Mouse (Mus musculus): ENCODE data around the gene Rbm44. TPM values are rescaled to one million over a fixed set of nuclear protein-coding genes. Genes with fewer than 3 reads are reported as not detected.

Rbm44 gene
- total and polyA plus RNA-seq, 2 experiments from 2014 or later = 0.04 to 0.97 TPM

DNA sequence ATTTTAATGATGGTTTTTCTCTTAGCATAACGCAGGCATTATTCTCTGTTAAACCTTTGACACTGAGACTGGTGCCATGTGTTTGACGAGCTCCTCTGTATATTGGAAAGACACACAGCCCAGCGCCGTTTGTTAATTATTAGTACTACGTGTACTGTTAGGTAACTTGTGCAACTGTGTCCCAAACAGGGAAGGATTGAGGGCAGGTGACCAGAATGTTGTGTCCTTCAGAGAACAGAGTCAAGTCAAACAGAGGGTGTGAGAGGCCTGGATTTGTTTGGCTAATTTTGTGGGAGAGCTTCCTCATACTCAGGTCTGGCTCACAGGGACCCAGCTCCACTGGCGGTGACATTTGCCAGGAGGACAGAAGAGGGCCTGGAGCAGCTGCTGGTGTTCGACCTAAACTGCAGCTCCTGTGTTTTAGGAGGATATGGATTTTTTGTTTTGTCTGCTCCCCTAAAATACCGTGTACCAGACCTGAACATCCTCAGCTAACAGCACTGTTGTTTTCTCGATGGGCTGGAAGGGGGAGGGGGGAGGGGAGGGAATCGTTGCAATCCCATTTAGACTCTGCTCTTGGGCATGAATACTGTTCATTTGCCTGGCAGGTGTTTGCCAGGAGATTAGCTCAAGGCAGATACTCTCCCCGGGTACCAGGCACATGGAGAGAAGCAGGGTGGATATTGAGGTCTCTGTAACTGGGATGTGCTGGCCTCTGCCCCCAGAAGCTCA lies 43.0 kb upstream of the Rbm44 start:
- DNase-seq (ENCODE audit: low spot score) = no peak
- peaks cover 68% of the 10 kb centered on the region for H3K36me3 ChIP-seq (replicated peaks; ENCODE audit: control insufficient read depth, insufficient read depth, low read length)
- 0 out of 2 replicates have a peak overlapping the region, but pooled peaks have one; percentile 8 for H3K27ac ChIP-seq (ENCODE audit: low read depth)
- 63% methylated on average over 11 of the region's 11 CpGs for WGBS
- H3K27me3 ChIP-seq (ENCODE audit: control insufficient read depth, insufficient read depth, low read length) = no peaks in the 10 kb centered on the region
- no peaks in the 10 kb centered on the region for H3K9me3 ChIP-seq (replicated peaks; ENCODE audit: control insufficient read depth, low read length)
- H3K4me1 ChIP-seq (ENCODE audit: control insufficient read depth, insufficient read depth) = peaks cover 10% of the 10 kb centered on the region
- no peak overlapping the region for H3K9ac ChIP-seq (replicated peaks; ENCODE audit: low read depth, low read length)
- no peak for TF ChIP-seq EP300 (IDR thresholded peaks at IDR 0.05; ENCODE audit: low read depth)
- TF ChIP-seq CTCF (IDR thresholded peaks at IDR 0.05; ENCODE audit: low read depth) = no peak
- no peak for ATAC-seq (ENCODE audit: insufficient read depth, low read depth)
- H3K4me2 ChIP-seq (ENCODE audit: low read depth, low read length) = no peak overlapping the region
- no peak overlapping the region for H3K4me3 ChIP-seq (ENCODE audit: low read depth, low read length)

DNA sequence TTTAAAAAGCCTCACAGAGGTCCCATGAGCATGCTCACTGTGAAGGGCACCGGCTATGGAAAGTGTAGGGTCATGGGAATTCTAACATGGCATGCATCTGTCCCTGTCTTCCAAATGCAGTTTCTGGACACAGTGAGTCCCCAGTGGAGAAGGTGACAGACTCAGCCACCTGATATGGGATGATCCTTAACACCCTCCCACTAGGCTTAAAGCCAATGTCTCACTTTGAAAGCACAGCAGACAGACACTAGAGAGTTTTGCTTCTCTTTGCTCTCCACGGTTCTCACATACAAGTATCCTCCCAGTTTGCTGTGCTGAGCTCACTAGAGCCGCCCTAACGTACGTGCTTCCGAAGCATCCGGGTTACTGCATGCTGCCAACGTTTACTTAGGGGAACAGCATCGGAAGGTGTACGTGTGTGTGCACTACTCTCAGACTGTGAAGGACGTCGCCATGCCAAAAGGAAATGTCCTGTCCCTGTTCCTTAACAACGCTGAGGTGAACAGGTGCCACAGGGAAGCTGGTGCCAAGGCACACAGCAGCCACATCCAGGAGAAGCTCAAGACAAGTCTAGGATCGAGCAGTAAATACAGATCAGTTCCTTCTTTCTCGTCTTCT lies 41.4 kb upstream of the Rbm44 start:
- Histone ChIP-seq H3K4me1 (ENCODE audit: control insufficient read depth, insufficient read depth) (peaks cover 5% of the 10 kb centered on the region), H3K9me3 (replicated peaks; ENCODE audit: control insufficient read depth, low read length) (no peaks in the 10 kb centered on the region), H3K27me3 (ENCODE audit: control insufficient read depth, insufficient read depth, low read length) (no peaks in the 10 kb centered on the region), H3K9ac (replicated peaks; ENCODE audit: low read depth, low read length) (no peak overlapping the region), H3K36me3 (replicated peaks; ENCODE audit: control insufficient read depth, insufficient read depth, low read length) (peaks cover 73% of the 10 kb centered on the region), H3K27ac (ENCODE audit: low read depth) (peak overlapping the region; percentile 50), H3K4me3 (ENCODE audit: low read depth, low read length) (no peak overlapping the region), H3K4me2 (ENCODE audit: low read depth, low read length) (no peak overlapping the region)
- TF ChIP-seq EP300 (IDR thresholded peaks at IDR 0.05; ENCODE audit: low read depth) = no peak
- no peak for TF ChIP-seq CTCF (IDR thresholded peaks at IDR 0.05; ENCODE audit: low read depth)
- DNase-seq (ENCODE audit: low spot score) = no peak
- WGBS = 75% methylated on average over 15 of the region's 15 CpGs
- ATAC-seq (ENCODE audit: insufficient read depth, low read depth) = no peak

DNA sequence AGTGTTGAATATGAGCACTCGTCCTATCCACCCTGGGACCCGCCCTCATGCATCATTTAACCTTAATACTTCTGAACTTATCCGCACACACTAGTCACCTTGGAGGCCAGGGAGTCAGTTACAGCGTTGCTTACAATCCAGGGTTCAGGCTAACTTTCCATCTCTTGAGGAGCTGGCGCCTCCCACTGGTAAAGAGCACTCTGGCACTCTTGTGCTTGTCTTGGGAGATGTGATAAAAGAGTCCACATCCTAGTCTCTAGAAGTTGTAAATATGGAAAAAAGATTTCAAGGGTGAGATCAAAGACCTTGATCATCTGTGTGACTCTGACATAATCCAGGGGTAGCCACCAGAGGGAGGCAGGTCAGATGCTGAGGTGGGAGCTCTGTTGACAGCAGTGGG lies 37.3 kb upstream of the Rbm44 start:
- H3K4me1 ChIP-seq (ENCODE audit: control insufficient read depth, insufficient read depth) = peaks cover 12% of the 10 kb centered on the region
- TF ChIP-seq EP300 (IDR thresholded peaks at IDR 0.05; ENCODE audit: low read depth) (no peak), CTCF (IDR thresholded peaks at IDR 0.05; ENCODE audit: low read depth) (peak; percentile 41)
- H3K4me3 ChIP-seq (ENCODE audit: low read depth, low read length) = no peak overlapping the region
- WGBS = 57% methylated on average over 5 of the region's 5 CpGs
- ATAC-seq (ENCODE audit: insufficient read depth, low read depth) (no peak), DNase-seq (ENCODE audit: low spot score) (no peak)
- H3K9ac ChIP-seq (replicated peaks; ENCODE audit: low read depth, low read length) = no peak overlapping the region
- H3K27ac ChIP-seq (ENCODE audit: low read depth) = peak overlapping the region; percentile 5; the same call in 1 of the 2 replicates
- H3K9me3 ChIP-seq (replicated peaks; ENCODE audit: control insufficient read depth, low read length) = no peaks in the 10 kb centered on the region
- peaks cover 93% of the 10 kb centered on the region for H3K36me3 ChIP-seq (replicated peaks; ENCODE audit: control insufficient read depth, insufficient read depth, low read length)
- no peaks in the 10 kb centered on the region for H3K27me3 ChIP-seq (ENCODE audit: control insufficient read depth, insufficient read depth, low read length)
- H3K4me2 ChIP-seq (ENCODE audit: low read depth, low read length) = no peak overlapping the region

DNA sequence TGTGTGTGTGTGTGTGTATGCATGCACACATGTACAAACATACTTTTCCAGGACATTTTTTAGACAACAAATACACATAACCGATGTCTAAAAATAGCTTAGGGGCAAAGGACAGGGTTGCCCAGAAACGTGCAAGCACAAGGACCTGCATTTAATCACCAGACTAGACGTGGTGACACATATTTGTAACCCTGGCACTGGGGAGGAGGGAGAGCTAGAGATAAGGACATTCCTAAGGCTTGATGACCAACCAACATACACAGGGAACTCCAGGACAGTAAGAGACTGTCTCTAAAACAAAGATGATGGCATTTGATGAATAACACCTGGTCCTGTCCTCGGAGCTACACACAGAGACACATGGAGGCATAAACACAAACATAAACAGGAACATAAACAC lies 35.6 kb upstream of the Rbm44 start:
- TF ChIP-seq EP300 (IDR thresholded peaks at IDR 0.05; ENCODE audit: low read depth) (peak; percentile 92), CTCF (IDR thresholded peaks at IDR 0.05; ENCODE audit: low read depth) (no peak)
- 13% methylated on average over 4 of the region's 4 CpGs for WGBS
- no peak overlapping the region for H3K4me3 ChIP-seq (ENCODE audit: low read depth, low read length)
- H3K9me3 ChIP-seq (replicated peaks; ENCODE audit: control insufficient read depth, low read length) = no peaks in the 10 kb centered on the region
- H3K27me3 ChIP-seq (ENCODE audit: control insufficient read depth, insufficient read depth, low read length) = no peaks in the 10 kb centered on the region
- peaks cover 12% of the 10 kb centered on the region for H3K4me1 ChIP-seq (ENCODE audit: control insufficient read depth, insufficient read depth)
- DNase-seq (ENCODE audit: low spot score) (peak; percentile 85), ATAC-seq (ENCODE audit: insufficient read depth, low read depth) (peak; percentile 93)
- peaks cover 93% of the 10 kb centered on the region for H3K36me3 ChIP-seq (replicated peaks; ENCODE audit: control insufficient read depth, insufficient read depth, low read length)
- no peak overlapping the region for H3K4me2 ChIP-seq (ENCODE audit: low read depth, low read length)
- H3K9ac ChIP-seq (replicated peaks; ENCODE audit: low read depth, low read length) = no peak overlapping the region
- H3K27ac ChIP-seq (ENCODE audit: low read depth) = peak overlapping the region; percentile 67

DNA sequence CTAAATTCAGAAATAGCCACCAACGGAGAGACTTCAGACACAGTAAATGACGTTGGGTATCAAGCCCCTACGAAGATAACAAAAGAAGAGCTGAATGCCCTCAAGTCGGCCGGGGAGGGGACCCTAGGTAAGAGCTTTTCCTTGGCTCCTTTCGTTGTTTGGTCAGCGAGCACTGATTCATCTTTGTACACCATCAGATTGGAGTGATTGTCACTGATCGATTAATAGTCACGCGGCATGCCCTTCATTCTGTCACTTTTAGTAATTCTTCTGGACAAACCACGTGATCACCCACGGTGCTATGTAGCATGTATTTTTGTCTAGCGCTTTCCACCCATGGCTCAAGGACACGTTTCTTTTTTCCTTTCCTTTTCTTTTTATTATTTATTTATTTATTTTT lies 32.7 kb upstream of the Rbm44 start:
- H3K27ac ChIP-seq (ENCODE audit: low read depth) = no peak overlapping the region
- TF ChIP-seq EP300 (IDR thresholded peaks at IDR 0.05; ENCODE audit: low read depth) (no peak), CTCF (IDR thresholded peaks at IDR 0.05; ENCODE audit: low read depth) (no peak)
- no peaks in the 10 kb centered on the region for H3K9me3 ChIP-seq (replicated peaks; ENCODE audit: control insufficient read depth, low read length)
- WGBS = 91% methylated on average over 14 of the region's 14 CpGs
- DNase-seq (ENCODE audit: low spot score) (no peak), ATAC-seq (ENCODE audit: insufficient read depth, low read depth) (no peak)
- no peaks in the 10 kb centered on the region for H3K27me3 ChIP-seq (ENCODE audit: control insufficient read depth, insufficient read depth, low read length)
- H3K4me3 ChIP-seq (ENCODE audit: low read depth, low read length) = no peak overlapping the region
- no peak overlapping the region for H3K9ac ChIP-seq (replicated peaks; ENCODE audit: low read depth, low read length)
- H3K4me2 ChIP-seq (ENCODE audit: low read depth, low read length) = no peak overlapping the region
- H3K4me1 ChIP-seq (ENCODE audit: control insufficient read depth, insufficient read depth) = peaks cover 12% of the 10 kb centered on the region
- H3K36me3 ChIP-seq (replicated peaks; ENCODE audit: control insufficient read depth, insufficient read depth, low read length) = peaks cover 88% of the 10 kb centered on the region
